In genomic region chr19:24216771-24217170, GRCm38 (mm10) we compare ENCODE assay signal across 23 mouse cellular contexts. TPM values are rescaled to one million over a fixed set of nuclear protein-coding genes. Genes with fewer than 3 reads are reported as not detected.
DNase-seq lines count a peak whose midpoint lies in the region; ATAC-seq and TF ChIP-seq lines count a peak whose summit lies in the region.
"Had no signal": no experiment of that assay in that cellular context is flagged by ENCODE, and none has a peak within 500 bp of the region (broad histone marks: within the 10 kb centered on the region; RNA-seq: fewer than 3 reads in every experiment).

No protein-coding gene starts in this region.

- TF ChIP-seq CTCF in forebrain, postnatal 0 days (IDR thresholded peaks at IDR 0.05; ENCODE audit: low read depth): no peak

- no peak overlapping the region for H3K4me3 ChIP-seq in forebrain, postnatal 0 days (ENCODE audit: low read depth, low read length)
- H3K4me3 ChIP-seq in forebrain, embryonic 13.5 days: no peak overlapping the region
- no peak overlapping the region for H3K4me3 ChIP-seq in midbrain, embryonic 11.5 days (ENCODE audit: low read depth, low read length)
- no peak overlapping the region for H3K4me3 ChIP-seq in midbrain, embryonic 15.5 days
- H3K4me3 ChIP-seq: embryonic facial prominence, embryonic 15.5 days; erythroblast, embryonic 14.5 days; forebrain, embryonic 12.5 days; heart, adult 2 months; heart, embryonic 15.5 days; hindbrain, embryonic 15.5 days had no signal

- no peaks in the 10 kb centered on the region for H3K36me3 ChIP-seq in forebrain, postnatal 0 days (ENCODE audit: insufficient read depth)
- H3K36me3 ChIP-seq in forebrain, embryonic 13.5 days (ENCODE audit: poor library complexity, severe bottlenecking): no peaks in the 10 kb centered on the region
- no peaks in the 10 kb centered on the region for H3K36me3 ChIP-seq in midbrain, embryonic 11.5 days (ENCODE audit: control insufficient read depth, insufficient read depth, low read length)
- H3K36me3 ChIP-seq in midbrain, embryonic 15.5 days (replicated peaks): no peaks in the 10 kb centered on the region
- H3K36me3 ChIP-seq: embryonic facial prominence, embryonic 15.5 days; forebrain, embryonic 12.5 days; heart, embryonic 15.5 days; hindbrain, embryonic 15.5 days had no signal

- H3K27me3 ChIP-seq in forebrain, postnatal 0 days (ENCODE audit: insufficient read depth, low read length): no peaks in the 10 kb centered on the region
- H3K27me3 ChIP-seq in forebrain, embryonic 13.5 days: no peaks in the 10 kb centered on the region
- no peaks in the 10 kb centered on the region for H3K27me3 ChIP-seq in midbrain, embryonic 11.5 days (ENCODE audit: control insufficient read depth, insufficient read depth, low read length)
- H3K27me3 ChIP-seq in midbrain, embryonic 15.5 days (replicated peaks): no peaks in the 10 kb centered on the region
- H3K27me3 ChIP-seq: CH12.LX; embryonic facial prominence, embryonic 15.5 days; forebrain, embryonic 12.5 days; heart, embryonic 15.5 days; hindbrain, embryonic 15.5 days had no signal

- H3K9me3 ChIP-seq in forebrain, postnatal 0 days (ENCODE audit: low read length): no peaks in the 10 kb centered on the region
- H3K9me3 ChIP-seq in forebrain, embryonic 13.5 days (replicated peaks): no peaks in the 10 kb centered on the region
- no peaks in the 10 kb centered on the region for H3K9me3 ChIP-seq in midbrain, embryonic 11.5 days (ENCODE audit: control insufficient read depth, low read length)
- H3K9me3 ChIP-seq in midbrain, embryonic 15.5 days: no peaks in the 10 kb centered on the region
- H3K9me3 ChIP-seq: embryonic facial prominence, embryonic 15.5 days; forebrain, embryonic 12.5 days; heart, embryonic 15.5 days; hindbrain, embryonic 15.5 days had no signal

- peak; percentile 35 for DNase-seq in forebrain, postnatal 0 days
- peak; percentile 77 for DNase-seq in midbrain, embryonic 11.5 days (ENCODE audit: low spot score, missing footprints)
- DNase-seq in right cerebral cortex, postnatal 14 days: peak; percentile 18
- DNase-seq in right cerebral cortex, postnatal 25 days: no peak
- DNase-seq in ovary, postnatal 36 days (ENCODE audit: low spot score): no peak
- DNase-seq: adrenal gland, adult 2 months; adrenal gland, postnatal 25 days; cerebellum, adult 11 months; cerebellum, adult 8-10 months; cerebellum, postnatal 14 days; embryo, embryonic 11 days; gastrocnemius, postnatal 14 days; heart, adult 2 months; heart, postnatal 14 days had no signal

- H3K27ac ChIP-seq in forebrain, postnatal 0 days (ENCODE audit: low read depth, low read length): no peak overlapping the region
- no peak overlapping the region for H3K27ac ChIP-seq in forebrain, embryonic 13.5 days
- H3K27ac ChIP-seq in midbrain, embryonic 11.5 days (ENCODE audit: low read depth, low read length): no peak overlapping the region
- H3K27ac ChIP-seq in midbrain, embryonic 15.5 days: no peak overlapping the region
- H3K27ac ChIP-seq: embryonic facial prominence, embryonic 15.5 days; forebrain, embryonic 12.5 days; heart, adult 2 months; heart, embryonic 15.5 days; hindbrain, embryonic 15.5 days had no signal

- WGBS in forebrain, postnatal 0 days: 53% methylated on average over 9 of the region's 9 CpGs
- WGBS in forebrain, embryonic 13.5 days: 60% methylated on average over 9 of the region's 9 CpGs
- WGBS in midbrain, embryonic 11.5 days: 81% methylated on average over 9 of the region's 9 CpGs
- 58% methylated on average over 9 of the region's 9 CpGs for WGBS in midbrain, embryonic 15.5 days

- peaks cover 5% of the 10 kb centered on the region; the same call in 1 of the 2 replicates for H3K4me1 ChIP-seq in forebrain, postnatal 0 days (ENCODE audit: insufficient read depth)
- peaks cover 19% of the 10 kb centered on the region; the same call in 1 of the 2 replicates for H3K4me1 ChIP-seq in forebrain, embryonic 13.5 days
- no peaks in the 10 kb centered on the region for H3K4me1 ChIP-seq in midbrain, embryonic 11.5 days (ENCODE audit: control insufficient read depth, insufficient read depth, low read length)
- H3K4me1 ChIP-seq in midbrain, embryonic 15.5 days: peaks cover 6% of the 10 kb centered on the region; the same call in 1 of the 2 replicates
- H3K4me1 ChIP-seq: embryonic facial prominence, embryonic 15.5 days; hindbrain, embryonic 15.5 days had no signal

- no peak overlapping the region for H3K4me2 ChIP-seq in forebrain, postnatal 0 days (ENCODE audit: low read depth)
- no peak overlapping the region for H3K4me2 ChIP-seq in forebrain, embryonic 13.5 days
- no peak overlapping the region for H3K4me2 ChIP-seq in midbrain, embryonic 11.5 days
- no peak overlapping the region for H3K4me2 ChIP-seq in midbrain, embryonic 15.5 days
- H3K4me2 ChIP-seq: embryonic facial prominence, embryonic 15.5 days; forebrain, embryonic 12.5 days; heart, embryonic 11.5 days; heart, embryonic 15.5 days; hindbrain, embryonic 15.5 days had no signal

- H3K9ac ChIP-seq in forebrain, postnatal 0 days: no peak overlapping the region
- H3K9ac ChIP-seq in forebrain, embryonic 13.5 days: no peak overlapping the region
- no peak overlapping the region for H3K9ac ChIP-seq in midbrain, embryonic 11.5 days (ENCODE audit: low read length)
- H3K9ac ChIP-seq in midbrain, embryonic 15.5 days: no peak overlapping the region
- H3K9ac ChIP-seq: embryonic facial prominence, embryonic 15.5 days; forebrain, embryonic 12.5 days; heart, embryonic 15.5 days; hindbrain, embryonic 15.5 days had no signal

- peak; percentile 52 for ATAC-seq in forebrain, postnatal 0 days
- no peak for ATAC-seq in forebrain, embryonic 13.5 days
- no peak for ATAC-seq in midbrain, embryonic 11.5 days (ENCODE audit: low FRiP score)
- ATAC-seq in midbrain, embryonic 15.5 days (replicated peaks): no peak

RNA-seq across cellular contexts. Expression of gene Tjp2, which starts 8.1 kb away (rescaled TPM):
- total RNA-seq in forebrain, postnatal 0 days (2014; rRNA removed): 13.7 and 15.5 TPM in 2 replicates
- polyA plus RNA-seq in forebrain, postnatal 0 days (2015; fragmentation: Nextera tagmentation; extraction: Ambion mirVana): 6.8 and 8.8 TPM in 2 replicates
- 14.3 and 14.7 TPM in 2 replicates for polyA plus RNA-seq in forebrain, embryonic 13.5 days (2015; fragmentation: Nextera tagmentation; extraction: Ambion mirVana)
- polyA plus RNA-seq in midbrain, embryonic 11.5 days (2014; fragmentation: Nextera tagmentation; extraction: Ambion mirVana): 22.3 and 23.0 TPM in 2 replicates
- 13.9 and 14.4 TPM in 2 replicates for polyA plus RNA-seq in midbrain, embryonic 15.5 days (2015; fragmentation: Nextera tagmentation; extraction: Ambion mirVana)

Comparison
In these comparisons a context has a peak if more than half of its experiments do, and no peak if none do; other contexts are left out.
1. DNase-seq: peak in forebrain, postnatal 0 days (single experiment), midbrain, embryonic 11.5 days (single experiment) and right cerebral cortex, postnatal 14 days (single experiment); none in right cerebral cortex, postnatal 25 days (single experiment) and ovary, postnatal 36 days (single experiment).